Mouse (Mus musculus) testis, adult 2 months (tissue): ENCODE measurements around the gene Stx5a. TPM values are rescaled to one million over a fixed set of nuclear protein-coding genes. Genes with fewer than 3 reads are reported as not detected.

Experiments
- H3K27ac ChIP-seq: fragments of 200-500 bp; 2 replicates; pipeline ENCODE4 v1.5.1; 2012; ENCODE audit warnings: low read depth, low read length; ENCODE audit not compliant: control insufficient read depth, insufficient read depth
- H3K27me3 ChIP-seq: fragments of 200-500 bp; 2 replicates; pipeline ENCODE4 v1.6.1; 2012; ENCODE audit warnings: mild to moderate bottlenecking, low read length, moderate library complexity; ENCODE audit not compliant: control insufficient read depth, insufficient read depth
- H3K36me3 ChIP-seq: fragments of 200-500 bp; 2 replicates; pipeline ENCODE4 v1.6.1; 2012; ENCODE audit warnings: mild to moderate bottlenecking, low read length; ENCODE audit not compliant: control insufficient read depth, insufficient read depth
- H3K4me1 ChIP-seq: fragments of 200-500 bp; 2 replicates; pipeline ENCODE4 v1.6.1; 2012; ENCODE audit warnings: low read length; ENCODE audit not compliant: control insufficient read depth, insufficient read depth
- H3K4me3 ChIP-seq: fragments of 200-500 bp; 2 replicates; pipeline ENCODE4 v1.5.1; 2012; ENCODE audit warnings: low read depth, mild to moderate bottlenecking, low read length, moderate library complexity, mixed read lengths; ENCODE audit not compliant: control insufficient read depth
- CTCF ChIP-seq: fragments of 200-500 bp; IDR thresholded peaks from 2 replicates; pipeline ENCODE4 v1.5.1; 2012; ENCODE audit warnings: low read depth, mild to moderate bottlenecking, inconsistent platforms, low read length, moderate library complexity; ENCODE audit not compliant: control insufficient read depth, insufficient read depth, insufficient replicate concordance
- POLR2A ChIP-seq: fragments of 200-500 bp; IDR thresholded peaks from 2 replicates; pipeline ENCODE4 v1.6.1; 2012; ENCODE audit warnings: low read depth, mild to moderate bottlenecking, inconsistent platforms, low read length, moderate library complexity; ENCODE audit not compliant: control insufficient read depth
- polyA plus RNA-seq: library from polyadenylated mRNA; depleted of rRNA; stranded (reverse); fragments of >200 nt; gene quantifications from 2 replicates; pipeline ENCODE4 v1.2.3, GENCODE M21; 2012

Stx5a gene
- polyA plus RNA-seq, 1 experiment: 61.5 TPM

- peak within 1 kb of the TSS; percentile 96 for H3K27ac ChIP-seq
- H3K27me3 ChIP-seq: no peaks in the 10 kb centered on the region
- H3K36me3 ChIP-seq: no peaks in the 10 kb centered on the region; the same call in 1 of the 2 replicates
- no peaks in the 10 kb centered on the region; the same call in 1 of the 2 replicates for H3K4me1 ChIP-seq
- peak; percentile 98 for TF ChIP-seq POLR2A
- no peak for TF ChIP-seq CTCF
- peak within 1 kb of the TSS; percentile 94 for H3K4me3 ChIP-seq
These were observed 15.6 kb downstream of the Stx5a start, which contains the start of gene Nxf1 for GRCm38 (mm10) chr19:8756635-8757387. Gene Nxf1, plus strand, starts transcription at chr19:8757073.

- TF ChIP-seq POLR2A: no peak
- no peak for TF ChIP-seq CTCF
- peak overlapping the region; percentile 94 for H3K4me3 ChIP-seq
- peak overlapping the region; percentile 96 for H3K27ac ChIP-seq
- no peaks in the 10 kb centered on the region; the same call in 1 of the 2 replicates for H3K4me1 ChIP-seq
- H3K27me3 ChIP-seq: no peaks in the 10 kb centered on the region
- no peaks in the 10 kb centered on the region; the same call in 1 of the 2 replicates for H3K36me3 ChIP-seq
These were observed 16.3 kb downstream of the Stx5a start for GRCm38 (mm10) chr19:8757471-8757998.

- Histone ChIP-seq H3K4me3 (peak overlapping the region; percentile 74), H3K27ac (no peak overlapping the region), H3K36me3 (peaks cover 1% of the 10 kb centered on the region; the same call in 1 of the 2 replicates), H3K4me1 (no peaks in the 10 kb centered on the region; the same call in 1 of the 2 replicates), H3K27me3 (no peaks in the 10 kb centered on the region)
- TF ChIP-seq CTCF: no peak
- TF ChIP-seq POLR2A: no peak
These were observed 17.7 kb downstream of the Stx5a start for GRCm38 (mm10) chr19:8758899-8759298.

- TF ChIP-seq CTCF (no peak), POLR2A (no peak)
- no peaks in the 10 kb centered on the region for H3K27me3 ChIP-seq
- peaks cover 8% of the 10 kb centered on the region for H3K36me3 ChIP-seq
- peaks cover 2% of the 10 kb centered on the region; the same call in 1 of the 2 replicates for H3K4me1 ChIP-seq
- H3K4me3 ChIP-seq: no peak overlapping the region; the same call in 1 of the 2 replicates
- no peak overlapping the region for H3K27ac ChIP-seq
These were observed 19.5 kb downstream of the Stx5a start for GRCm38 (mm10) chr19:8760757-8761156.

GRCm38 (mm10) chr19:8763276-8763675 is 22.1 kb downstream of the Stx5a start:
- no peak overlapping the region for H3K4me3 ChIP-seq
- TF ChIP-seq CTCF (no peak), POLR2A (no peak)
- no peaks in the 10 kb centered on the region for H3K27me3 ChIP-seq
- peaks cover 10% of the 10 kb centered on the region for H3K36me3 ChIP-seq
- peaks cover 2% of the 10 kb centered on the region; the same call in 1 of the 2 replicates for H3K4me1 ChIP-seq
- H3K27ac ChIP-seq: no peak overlapping the region

- H3K4me1 ChIP-seq: peaks cover 2% of the 10 kb centered on the region; the same call in 1 of the 2 replicates
- no peak for TF ChIP-seq CTCF
- no peak overlapping the region for H3K27ac ChIP-seq
- H3K27me3 ChIP-seq: no peaks in the 10 kb centered on the region
- H3K36me3 ChIP-seq: peaks cover 10% of the 10 kb centered on the region
- H3K4me3 ChIP-seq: no peak overlapping the region
These were observed 24.3 kb downstream of the Stx5a start for GRCm38 (mm10) chr19:8765562-8765961.

GRCm38 (mm10) chr19:8770567-8771270 is 29.5 kb downstream of the Stx5a start, which contains the start of gene Tmem223:
Gene Tmem223, plus strand, starts transcription at chr19:8770996.
- Histone ChIP-seq H3K27ac (peak within 1 kb of the TSS; percentile 56), H3K4me3 (peak within 1 kb of the TSS; percentile 85), H3K27me3 (no peaks in the 10 kb centered on the region), H3K36me3 (peaks cover 2% of the 10 kb centered on the region), H3K4me1 (peaks cover 6% of the 10 kb centered on the region)
- TF ChIP-seq CTCF: no peak
- peak; percentile 76 for TF ChIP-seq POLR2A
